Mouse (Mus musculus): Measurements from ENCODE around the gene Nacc2. TPM values are rescaled to one million over a fixed set of nuclear protein-coding genes. Genes with fewer than 3 reads are reported as not detected.
A peak's percentile ranks its signal among the peaks of the same experiment; 100 is the strongest.

The Nacc2 gene
- polyA plus RNA-seq, 1 experiment from 2014 or later: 8.2 TPM

- Histone ChIP-seq H3K27ac (replicated peaks; ENCODE audit: low read depth, low read length) (peak overlapping the region; percentile 37; the same call in 1 of the 2 replicates), H3K4me1 (ENCODE audit: control insufficient read depth, insufficient read depth, low read length) (peaks cover 7% of the 10 kb centered on the region), H3K9ac (replicated peaks; ENCODE audit: low read length) (no peak overlapping the region), H3K4me3 (replicated peaks; ENCODE audit: low read depth, low read length) (no peak overlapping the region), H3K4me2 (ENCODE audit: low read length) (peak overlapping the region; percentile 93), H3K27me3 (ENCODE audit: control insufficient read depth, insufficient read depth, low read length) (no peaks in the 10 kb centered on the region), H3K9me3 (ENCODE audit: control insufficient read depth, low read length) (no peaks in the 10 kb centered on the region), H3K36me3 (ENCODE audit: control insufficient read depth, insufficient read depth, low read length) (no peaks in the 10 kb centered on the region)
- DNase-seq: no peak
- ATAC-seq (ENCODE audit: low FRiP score, low TSS enrichment): no peak; the same call in 1 of the 2 replicates
- 79% methylated on average over 8 of the region's 8 CpGs for WGBS
Observed at GRCm38 (mm10) chr2:26022258-26022565, 100.8 kb downstream of the Nacc2 start.

- no peaks in the 10 kb centered on the region for H3K9me3 ChIP-seq (ENCODE audit: control insufficient read depth, low read length)
- H3K27me3 ChIP-seq (ENCODE audit: control insufficient read depth, insufficient read depth, low read length): no peaks in the 10 kb centered on the region
- DNase-seq: peak; percentile 97
- ATAC-seq (ENCODE audit: low FRiP score, low TSS enrichment): peak; percentile 92
- peak within 1 kb of the TSS; percentile 81 for H3K9ac ChIP-seq (replicated peaks; ENCODE audit: low read length)
- H3K4me2 ChIP-seq (ENCODE audit: low read length): peak within 1 kb of the TSS; percentile 93
- H3K27ac ChIP-seq (replicated peaks; ENCODE audit: low read depth, low read length): peak within 1 kb of the TSS; percentile 82
- 6% methylated on average over 49 of the region's 50 CpGs for WGBS
- peak within 1 kb of the TSS; percentile 83 for H3K4me3 ChIP-seq (replicated peaks; ENCODE audit: low read depth, low read length)
- no peaks in the 10 kb centered on the region for H3K36me3 ChIP-seq (ENCODE audit: control insufficient read depth, insufficient read depth, low read length)
- peaks cover 7% of the 10 kb centered on the region for H3K4me1 ChIP-seq (ENCODE audit: control insufficient read depth, insufficient read depth, low read length)
Observed at GRCm38 (mm10) chr2:26021561-26022257, 101.3 kb downstream of the Nacc2 start, which contains the start of gene Ubac1. TSS of gene Ubac1 (minus strand) at chr2:26021747.

- DNase-seq (peak; percentile 41), ATAC-seq (ENCODE audit: low FRiP score, low TSS enrichment) (peak; percentile 15)
- Histone ChIP-seq H3K36me3 (ENCODE audit: control insufficient read depth, insufficient read depth, low read length) (peaks cover under 1% of the 10 kb centered on the region; the same call in 1 of the 2 replicates), H3K9me3 (ENCODE audit: control insufficient read depth, low read length) (no peaks in the 10 kb centered on the region), H3K27ac (replicated peaks; ENCODE audit: low read depth, low read length) (peak overlapping the region; percentile 82), H3K4me1 (ENCODE audit: control insufficient read depth, insufficient read depth, low read length) (peaks cover 7% of the 10 kb centered on the region), H3K4me2 (ENCODE audit: low read length) (peak overlapping the region; percentile 93), H3K27me3 (ENCODE audit: control insufficient read depth, insufficient read depth, low read length) (no peaks in the 10 kb centered on the region), H3K4me3 (replicated peaks; ENCODE audit: low read depth, low read length) (peak overlapping the region; percentile 83), H3K9ac (replicated peaks; ENCODE audit: low read length) (peak overlapping the region; percentile 81)
- 2% methylated on average over 38 of the region's 38 CpGs for WGBS
Observed at GRCm38 (mm10) chr2:26020714-26021560, 102.1 kb downstream of the Nacc2 start.

GRCm38 (mm10) chr2:26019923-26020322, 103.1 kb downstream of the Nacc2 start:
- no peak overlapping the region for H3K4me2 ChIP-seq (ENCODE audit: low read length)
- H3K9ac ChIP-seq (replicated peaks; ENCODE audit: low read length): no peak overlapping the region
- peaks cover 7% of the 10 kb centered on the region for H3K4me1 ChIP-seq (ENCODE audit: control insufficient read depth, insufficient read depth, low read length)
- 85% methylated on average over 3 of the region's 3 CpGs for WGBS
- H3K27ac ChIP-seq (replicated peaks; ENCODE audit: low read depth, low read length): no peak overlapping the region
- no peaks in the 10 kb centered on the region for H3K27me3 ChIP-seq (ENCODE audit: control insufficient read depth, insufficient read depth, low read length)
- H3K9me3 ChIP-seq (ENCODE audit: control insufficient read depth, low read length): no peaks in the 10 kb centered on the region
- no peak overlapping the region for H3K4me3 ChIP-seq (replicated peaks; ENCODE audit: low read depth, low read length)
- ATAC-seq (ENCODE audit: low FRiP score, low TSS enrichment): no peak
- no peak for DNase-seq
- peaks cover 11% of the 10 kb centered on the region for H3K36me3 ChIP-seq (ENCODE audit: control insufficient read depth, insufficient read depth, low read length)

- DNase-seq (no peak), ATAC-seq (ENCODE audit: low FRiP score, low TSS enrichment) (no peak)
- WGBS: 86% methylated on average over 4 of the region's 4 CpGs
- Histone ChIP-seq H3K9me3 (ENCODE audit: control insufficient read depth, low read length) (no peaks in the 10 kb centered on the region), H3K27me3 (ENCODE audit: control insufficient read depth, insufficient read depth, low read length) (no peaks in the 10 kb centered on the region), H3K36me3 (ENCODE audit: control insufficient read depth, insufficient read depth, low read length) (peaks cover 35% of the 10 kb centered on the region), H3K9ac (replicated peaks; ENCODE audit: low read length) (no peak overlapping the region), H3K4me2 (ENCODE audit: low read length) (no peak overlapping the region), H3K4me1 (ENCODE audit: control insufficient read depth, insufficient read depth, low read length) (peaks cover 7% of the 10 kb centered on the region), H3K27ac (replicated peaks; ENCODE audit: low read depth, low read length) (no peak overlapping the region), H3K4me3 (replicated peaks; ENCODE audit: low read depth, low read length) (no peak overlapping the region)
Observed at GRCm38 (mm10) chr2:26017326-26017725, 105.7 kb downstream of the Nacc2 start.

- Histone ChIP-seq H3K36me3 (ENCODE audit: control insufficient read depth, insufficient read depth, low read length) (peaks cover 71% of the 10 kb centered on the region), H3K4me1 (ENCODE audit: control insufficient read depth, insufficient read depth, low read length) (no peaks in the 10 kb centered on the region), H3K9me3 (ENCODE audit: control insufficient read depth, low read length) (no peaks in the 10 kb centered on the region), H3K4me2 (ENCODE audit: low read length) (no peak overlapping the region), H3K9ac (replicated peaks; ENCODE audit: low read length) (no peak overlapping the region), H3K27me3 (ENCODE audit: control insufficient read depth, insufficient read depth, low read length) (no peaks in the 10 kb centered on the region), H3K27ac (replicated peaks; ENCODE audit: low read depth, low read length) (no peak overlapping the region), H3K4me3 (replicated peaks; ENCODE audit: low read depth, low read length) (no peak overlapping the region)
- 96% methylated on average over 3 of the region's 3 CpGs for WGBS
- ATAC-seq (ENCODE audit: low FRiP score, low TSS enrichment) (no peak), DNase-seq (no peak)
Observed at GRCm38 (mm10) chr2:26013674-26014073, 109.3 kb downstream of the Nacc2 start.

- Histone ChIP-seq H3K4me1 (ENCODE audit: control insufficient read depth, insufficient read depth, low read length) (no peaks in the 10 kb centered on the region), H3K36me3 (ENCODE audit: control insufficient read depth, insufficient read depth, low read length) (peaks cover 93% of the 10 kb centered on the region), H3K9me3 (ENCODE audit: control insufficient read depth, low read length) (no peaks in the 10 kb centered on the region), H3K27ac (replicated peaks; ENCODE audit: low read depth, low read length) (no peak overlapping the region), H3K4me2 (ENCODE audit: low read length) (no peak overlapping the region), H3K4me3 (replicated peaks; ENCODE audit: low read depth, low read length) (no peak overlapping the region), H3K9ac (replicated peaks; ENCODE audit: low read length) (no peak overlapping the region), H3K27me3 (ENCODE audit: control insufficient read depth, insufficient read depth, low read length) (no peaks in the 10 kb centered on the region)
- 78% methylated on average over 1 of the region's 1 CpGs for WGBS
- no peak for DNase-seq
- no peak for ATAC-seq (ENCODE audit: low FRiP score, low TSS enrichment)
Observed at GRCm38 (mm10) chr2:26011420-26011819, 111.6 kb downstream of the Nacc2 start.
